Mouse (Mus musculus) intestine, embryonic 16.5 days (tissue): Measurements from ENCODE around the gene Zkscan16. TPM values are rescaled to one million over a fixed set of nuclear protein-coding genes. Genes with fewer than 3 reads are reported as not detected.

Experiments
- ATAC-seq: fragments of 200-750 bp; cut with Nextera tagmentation; 2 replicates; pipeline ENCODE4 v1.8.0; 2017; ENCODE audit warnings: moderate TSS enrichment, moderate library complexity
- H3K27ac ChIP-seq: fragments of 300-500 bp; sonication (generic); 2 replicates; pipeline ENCODE4 v1.5.1; 2014; ENCODE audit warnings: mild to moderate bottlenecking, low read length
- H3K27me3 ChIP-seq: fragments of 300-500 bp; sonication (generic); replicated peaks from 2 replicates; pipeline ENCODE4 v1.6.1; 2014; ENCODE audit warnings: low read length, control low read depth, mixed read lengths; ENCODE audit not compliant: control insufficient read depth, insufficient read depth
- H3K36me3 ChIP-seq: fragments of 300-500 bp; sonication (generic); 2 replicates; pipeline ENCODE4 v1.6.1; 2014; ENCODE audit warnings: low read length, control low read depth; ENCODE audit not compliant: control insufficient read depth, insufficient read depth
- H3K4me1 ChIP-seq: fragments of 300-500 bp; sonication (generic); 2 replicates; pipeline ENCODE4 v1.6.1; 2014; ENCODE audit warnings: low read length, control low read depth, mixed read lengths; ENCODE audit not compliant: control insufficient read depth, insufficient read depth
- H3K4me2 ChIP-seq: fragments of 300-500 bp; sonication (generic); 2 replicates; pipeline ENCODE4 v1.6.1; 2014; ENCODE audit warnings: low read depth, low read length, control low read depth
- H3K4me3 ChIP-seq: fragments of 300-500 bp; sonication (generic); 2 replicates; pipeline ENCODE4 v1.5.1; 2014; ENCODE audit warnings: mild to moderate bottlenecking, low read length
- H3K9ac ChIP-seq: fragments of 300-500 bp; sonication (generic); 2 replicates; pipeline ENCODE4 v1.6.1; 2014; ENCODE audit warnings: low read depth, low read length
- H3K9me3 ChIP-seq: fragments of 300-500 bp; sonication (generic); 2 replicates; pipeline ENCODE4 v1.6.1; 2016; ENCODE audit warnings: low read length, control low read depth; ENCODE audit not compliant: control insufficient read depth
- WGBS: fragments of 180-500 bp; shearing (Covaris S2); extraction: QIAGEN DNeasy Blood & Tissue Kit; methylation state at CpG from one replicate; pipeline ENCODE4 v1.1.7; 2014; 5-methylcytosine and 5-hydroxymethylcytosine counted together
- polyA plus RNA-seq: library from polyadenylated mRNA; unstranded; fragments of >200 nt; fragmentation: Nextera tagmentation; extraction: Ambion mirVana; gene quantifications from 2 replicates; pipeline ENCODE4 v1.2.1, GENCODE M21; 2015

Zkscan16 gene
- polyA plus RNA-seq, 1 experiment from 2014 or later, result 0.16 TPM

DNA sequence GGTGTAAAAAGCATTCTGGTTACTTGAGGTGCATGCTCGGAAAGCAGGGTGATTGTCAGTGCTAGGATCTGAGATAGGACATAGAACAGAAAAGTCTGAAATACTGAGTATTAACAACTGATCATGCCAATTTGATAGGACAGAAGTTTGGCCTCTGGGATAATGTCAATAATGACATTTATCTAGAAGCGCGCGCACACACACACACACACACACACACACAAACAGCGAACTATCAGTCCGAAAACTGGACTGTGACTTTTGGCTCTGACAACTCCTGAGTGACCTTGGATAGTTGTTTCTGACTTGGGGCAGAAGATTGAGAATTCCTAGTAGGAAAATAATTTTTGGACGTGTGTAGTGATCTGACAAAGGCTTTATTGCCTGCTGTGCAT is 60.4 kb downstream of the Zkscan16 start:
- no peaks in the 10 kb centered on the region for H3K27me3 ChIP-seq
- no peaks in the 10 kb centered on the region for H3K36me3 ChIP-seq
- H3K27ac ChIP-seq, result no peak overlapping the region
- ATAC-seq, result no peak
- H3K9ac ChIP-seq, result peak overlapping the region; percentile 96
- peaks cover 14% of the 10 kb centered on the region for H3K4me1 ChIP-seq
- H3K9me3 ChIP-seq, result no peaks in the 10 kb centered on the region
- WGBS, result 19% methylated on average over 7 of the region's 7 CpGs
- H3K4me2 ChIP-seq, result peak overlapping the region; percentile 87
- peak overlapping the region; percentile 99 for H3K4me3 ChIP-seq

DNA sequence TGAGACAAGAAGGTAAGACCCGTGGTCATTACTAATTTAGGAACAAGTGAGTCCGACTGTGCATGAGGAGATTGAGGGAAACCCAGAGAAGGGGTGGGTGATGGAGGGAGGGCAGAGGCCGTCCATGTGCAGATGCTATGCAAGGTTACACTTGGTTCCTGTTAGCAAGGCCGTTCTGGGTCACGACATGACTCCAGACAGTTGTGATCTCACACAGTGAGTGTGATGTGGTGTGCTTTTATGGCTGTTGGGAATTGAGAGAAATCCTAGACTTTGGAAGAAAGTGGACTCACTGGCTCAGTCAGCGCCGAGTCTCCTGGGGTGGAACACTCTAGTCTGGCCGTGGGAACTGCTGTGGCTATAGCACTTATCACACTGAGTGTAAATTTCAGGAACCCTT is 62.8 kb downstream of the Zkscan16 start:
- Histone ChIP-seq H3K4me2 (no peak overlapping the region), H3K4me3 (no peak overlapping the region), H3K27me3 (no peaks in the 10 kb centered on the region), H3K9ac (no peak overlapping the region), H3K36me3 (no peaks in the 10 kb centered on the region), H3K4me1 (peaks cover 14% of the 10 kb centered on the region), H3K27ac (no peak overlapping the region), H3K9me3 (no peaks in the 10 kb centered on the region)
- 68% methylated on average over 8 of the region's 8 CpGs for WGBS
- no peak for ATAC-seq

DNA sequence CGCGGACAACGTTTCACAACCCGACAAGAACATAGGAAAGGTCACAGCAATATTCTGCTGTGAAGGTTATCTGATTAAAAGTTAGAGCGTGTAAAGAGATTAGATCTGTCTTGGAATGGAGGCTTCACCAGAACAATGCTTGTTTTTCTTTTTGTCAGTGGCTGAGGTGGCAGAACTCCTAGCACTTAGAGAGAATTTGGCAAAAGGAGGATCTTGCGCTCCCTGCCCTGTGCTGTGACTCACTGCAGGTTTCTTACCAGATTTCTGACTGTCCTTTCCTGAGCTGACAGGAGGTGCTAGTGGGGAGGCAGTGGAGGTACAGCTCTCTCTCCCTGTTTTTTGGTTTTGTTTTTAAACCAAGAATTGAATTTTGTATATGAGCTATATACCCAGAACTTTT is 63.6 kb downstream of the Zkscan16 start:
- H3K4me1 ChIP-seq, result peaks cover 14% of the 10 kb centered on the region
- H3K9ac ChIP-seq, result no peak overlapping the region
- no peak for ATAC-seq
- no peaks in the 10 kb centered on the region for H3K9me3 ChIP-seq
- H3K27ac ChIP-seq, result no peak overlapping the region
- H3K36me3 ChIP-seq, result no peaks in the 10 kb centered on the region
- WGBS, result 82% methylated on average over 6 of the region's 6 CpGs
- H3K27me3 ChIP-seq, result no peaks in the 10 kb centered on the region
- H3K4me3 ChIP-seq, result no peak overlapping the region
- H3K4me2 ChIP-seq, result no peak overlapping the region

Other genes starting within 250 kb of the Zkscan16 start
- not detected in 2 replicates for gene Olfr267, start 155.9 kb upstream of the Zkscan16 start, polyA plus RNA-seq
- gene Ecpas, start 30.9 kb upstream of the Zkscan16 start, polyA plus RNA-seq, result 21.4 and 23.7 TPM in 2 replicates
- 44.9 and 45.5 TPM in 2 replicates for gene Ptgr1, start 43.5 kb downstream of the Zkscan16 start, polyA plus RNA-seq
- gene Dnajc25, start 51.4 kb downstream of the Zkscan16 start, polyA plus RNA-seq, result 5.6 and 8.3 TPM in 2 replicates
- gene Gm20503, start 59.6 kb downstream of the Zkscan16 start, polyA plus RNA-seq, result 9.3 and 10.8 TPM in 2 replicates
- gene Gng10, start 91.5 kb downstream of the Zkscan16 start, polyA plus RNA-seq, result 76.5 and 86.1 TPM in 2 replicates
- not detected in 2 replicates for gene AI481877, start 195.4 kb downstream of the Zkscan16 start, polyA plus RNA-seq
- 6.9 and 7.8 TPM in 2 replicates for gene Ugcg, start 245.6 kb downstream of the Zkscan16 start, polyA plus RNA-seq